Mouse (Mus musculus): ENCODE results near the gene 4930469K13Rik.

GRCm38 (mm10) chr11:34063257-34063656 is 35.1 kb downstream of the 4930469K13Rik start:
- TF ChIP-seq CTCF (IDR thresholded peaks at IDR 0.05) (no peak), EP300 (IDR thresholded peaks at IDR 0.05) (no peak)
